Mouse (Mus musculus): ENCODE results near the gene Thada.

Thada gene

GRCm38 (mm10) chr17:84369769-84370168 lies 96.2 kb downstream of the Thada start:
- DNase-seq (ENCODE audit: low spot score): no peak

- DNase-seq (ENCODE audit: low spot score): no peak
Measured at GRCm38 (mm10) chr17:84368213-84369014, 97.6 kb downstream of the Thada start.

GRCm38 (mm10) chr17:84367663-84368062 lies 98.3 kb downstream of the Thada start:
- DNase-seq (ENCODE audit: low spot score): no peak

DNA sequence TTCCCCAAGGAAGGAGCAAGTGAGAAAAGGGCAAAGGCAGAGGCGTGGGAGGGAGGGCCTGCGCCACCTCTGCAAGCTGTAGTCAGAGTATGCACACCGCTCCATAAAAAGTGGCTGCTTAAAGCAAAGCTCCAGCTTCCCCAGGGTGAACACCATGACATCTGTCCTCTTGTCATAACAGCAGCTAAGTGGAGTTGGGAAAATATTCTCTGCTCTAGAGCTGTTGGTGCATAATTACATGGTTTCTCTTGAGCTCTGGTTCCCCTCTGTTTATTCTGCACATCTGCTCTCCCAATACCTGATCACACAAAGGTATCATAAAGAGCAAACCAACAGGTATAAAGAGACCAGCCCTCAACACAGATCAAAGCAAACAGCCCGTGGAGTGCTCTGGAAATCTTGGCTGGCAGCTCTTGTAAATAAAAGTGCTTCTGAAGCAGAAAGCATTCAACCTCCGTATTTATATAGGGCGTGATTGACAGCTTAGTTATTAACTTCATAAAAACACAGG lies 100.2 kb downstream of the Thada start:
- no peak for DNase-seq (ENCODE audit: low spot score)

DNA sequence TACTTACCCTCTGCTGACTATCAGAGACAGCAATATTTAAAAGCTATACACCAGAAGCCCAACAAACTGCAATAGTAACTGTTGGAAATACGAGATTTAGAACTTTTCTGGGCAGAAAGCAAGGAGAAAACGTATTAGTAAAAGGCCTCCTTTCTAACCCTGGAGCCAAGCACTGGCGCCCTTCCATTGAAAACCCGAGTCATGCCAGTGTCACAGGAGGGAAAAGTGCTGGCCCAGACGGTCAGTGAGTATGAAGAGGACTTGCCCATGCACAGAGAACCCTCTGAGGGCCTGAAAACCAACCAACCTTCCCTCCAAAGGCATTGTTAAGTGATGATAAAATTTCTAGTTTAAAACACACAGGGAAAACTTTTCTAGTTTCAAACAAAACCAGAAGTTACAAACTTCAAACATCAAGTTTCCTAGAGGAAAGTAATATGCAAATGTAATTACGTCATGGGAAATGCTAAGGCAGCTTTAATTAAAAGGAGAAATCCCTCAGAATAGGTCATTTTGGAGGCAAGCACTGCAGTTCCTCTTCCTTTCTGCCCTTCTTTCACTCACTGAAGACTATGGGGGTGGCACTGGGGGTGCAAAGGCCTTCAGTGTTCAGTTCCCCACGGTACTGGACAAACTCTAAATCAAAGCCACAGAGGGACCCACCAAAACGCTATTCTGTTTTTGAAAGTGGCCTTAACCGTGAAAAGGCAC lies 100.8 kb downstream of the Thada start:
- no peak for DNase-seq (ENCODE audit: low spot score)

DNA sequence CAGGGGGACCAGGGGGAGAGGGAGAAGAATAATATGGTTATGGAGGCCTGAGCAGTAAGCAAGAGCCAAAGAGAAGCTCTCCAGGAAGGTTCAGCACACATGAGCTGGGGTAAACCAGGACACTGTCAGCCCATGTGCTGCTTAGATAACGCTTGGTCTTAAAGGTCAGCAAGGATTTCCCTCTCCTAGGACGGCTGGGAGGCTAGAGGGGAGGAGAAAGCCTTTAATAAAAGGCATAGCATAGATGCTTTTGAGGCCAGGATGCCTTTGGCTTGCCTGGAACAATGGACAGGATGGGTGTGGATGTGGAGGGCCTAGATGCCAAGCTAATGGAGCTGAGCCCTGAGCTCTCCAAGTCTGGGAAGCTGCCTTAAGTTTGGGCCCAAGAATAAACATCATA lies 102.6 kb downstream of the Thada start:
- no peak for DNase-seq (ENCODE audit: low spot score)

DNA sequence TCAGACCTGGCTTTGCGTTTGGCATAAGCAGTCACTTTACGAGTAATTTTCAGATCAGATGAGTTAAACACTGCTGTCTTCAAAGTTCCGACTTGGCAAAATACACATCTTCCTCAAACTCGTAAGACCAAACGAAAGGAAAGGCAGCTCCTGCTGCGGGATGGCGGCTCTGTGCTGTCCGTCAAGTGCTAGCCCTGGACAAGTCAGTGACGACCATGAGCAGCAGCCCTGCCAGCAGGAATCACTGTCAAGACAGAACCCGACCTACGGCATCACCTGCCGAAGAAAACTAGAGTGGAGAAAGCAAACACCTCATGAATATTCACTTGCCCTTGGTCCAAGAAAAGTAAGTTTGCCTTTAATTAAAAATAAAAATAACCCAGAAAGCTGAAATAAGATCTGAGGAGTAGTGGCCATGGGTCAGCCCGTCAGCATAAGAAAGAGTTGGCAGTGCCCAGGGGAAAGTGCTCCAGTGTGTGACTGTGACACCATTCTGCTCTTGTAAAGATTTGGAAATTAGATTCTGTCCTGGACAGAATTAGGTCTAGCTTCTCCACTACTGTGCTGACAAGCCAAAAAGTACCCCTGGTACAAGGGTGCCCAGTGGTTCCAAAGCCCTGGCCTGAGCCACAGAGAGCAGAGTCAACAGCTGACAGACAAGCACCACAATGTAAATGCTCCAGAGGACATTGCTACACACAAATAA lies 103.3 kb downstream of the Thada start:
- no peak for DNase-seq (ENCODE audit: low spot score)

DNA sequence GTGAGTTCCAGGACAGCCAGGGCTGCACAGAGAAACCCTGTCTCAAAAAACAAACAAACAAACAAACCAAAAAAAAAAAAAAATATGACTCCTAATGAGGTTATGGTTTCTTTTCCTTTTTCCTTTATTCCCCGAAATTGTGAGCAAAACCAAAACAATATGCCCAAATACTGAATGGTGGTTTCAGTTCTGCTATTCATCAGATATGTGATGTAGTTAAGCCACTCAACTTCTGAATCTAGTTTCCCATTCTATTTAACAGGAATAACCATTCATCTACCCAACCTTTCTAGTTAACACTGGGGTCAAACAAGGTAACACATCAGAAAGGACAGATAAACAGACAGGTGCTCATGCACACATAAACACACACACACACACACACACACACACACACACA lies 105.0 kb downstream of the Thada start:
- DNase-seq (ENCODE audit: low spot score): no peak

DNA sequence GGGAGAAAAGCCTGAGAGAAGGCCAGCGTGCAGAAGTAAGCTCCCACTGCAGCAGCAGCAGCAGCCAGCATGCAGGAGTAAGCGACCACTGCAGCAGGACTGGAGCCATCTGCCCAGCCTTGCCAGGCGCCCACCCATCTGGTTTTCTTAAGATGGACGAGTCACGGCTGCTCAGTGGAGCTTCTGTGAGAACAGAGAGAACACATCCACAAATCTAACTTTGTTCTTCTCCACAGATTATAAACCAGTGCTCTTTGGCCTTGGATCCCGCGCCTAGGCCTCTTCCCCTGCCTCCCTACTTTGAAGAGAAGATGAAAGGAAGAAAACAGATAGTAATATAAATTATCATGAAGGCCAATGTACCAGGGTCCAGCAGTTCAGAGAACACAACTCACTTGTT lies 106.2 kb downstream of the Thada start:
- DNase-seq (ENCODE audit: low spot score): no peak

DNA sequence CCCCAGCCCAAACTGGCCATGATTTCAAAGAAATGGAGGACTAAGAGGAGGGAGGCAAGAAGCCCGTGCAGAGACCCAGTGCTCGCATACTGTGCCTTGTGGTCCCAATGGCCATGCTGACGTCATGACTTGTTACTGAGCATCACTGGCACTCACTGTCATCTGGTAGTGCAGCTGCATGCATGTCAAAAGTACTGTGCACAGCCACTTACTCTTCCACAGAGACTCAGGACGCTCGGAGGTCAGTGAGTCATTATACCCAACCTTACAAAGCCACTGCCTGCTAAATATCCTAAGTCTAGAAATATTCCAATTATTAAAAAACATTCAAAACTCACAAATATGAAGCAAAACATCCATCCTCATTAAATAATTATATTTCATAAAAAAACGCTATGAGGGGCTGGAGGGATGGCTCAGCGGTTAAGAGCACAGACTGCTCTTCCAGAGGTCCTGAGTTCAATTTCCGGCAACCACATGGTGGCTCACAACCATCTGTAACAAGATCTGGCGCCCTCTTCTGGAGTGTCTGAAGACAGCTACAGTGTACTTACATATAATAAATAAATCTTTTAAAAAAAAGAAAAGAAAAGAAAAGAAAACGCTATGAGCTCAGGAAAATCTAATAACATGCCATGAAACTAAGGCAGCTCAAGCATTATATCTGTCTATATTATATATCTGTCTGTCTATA lies 106.9 kb downstream of the Thada start:
- no peak for DNase-seq (ENCODE audit: low spot score)

- no peak for DNase-seq (ENCODE audit: low spot score)
Measured at GRCm38 (mm10) chr17:84357776-84358175, 108.2 kb downstream of the Thada start.

DNA sequence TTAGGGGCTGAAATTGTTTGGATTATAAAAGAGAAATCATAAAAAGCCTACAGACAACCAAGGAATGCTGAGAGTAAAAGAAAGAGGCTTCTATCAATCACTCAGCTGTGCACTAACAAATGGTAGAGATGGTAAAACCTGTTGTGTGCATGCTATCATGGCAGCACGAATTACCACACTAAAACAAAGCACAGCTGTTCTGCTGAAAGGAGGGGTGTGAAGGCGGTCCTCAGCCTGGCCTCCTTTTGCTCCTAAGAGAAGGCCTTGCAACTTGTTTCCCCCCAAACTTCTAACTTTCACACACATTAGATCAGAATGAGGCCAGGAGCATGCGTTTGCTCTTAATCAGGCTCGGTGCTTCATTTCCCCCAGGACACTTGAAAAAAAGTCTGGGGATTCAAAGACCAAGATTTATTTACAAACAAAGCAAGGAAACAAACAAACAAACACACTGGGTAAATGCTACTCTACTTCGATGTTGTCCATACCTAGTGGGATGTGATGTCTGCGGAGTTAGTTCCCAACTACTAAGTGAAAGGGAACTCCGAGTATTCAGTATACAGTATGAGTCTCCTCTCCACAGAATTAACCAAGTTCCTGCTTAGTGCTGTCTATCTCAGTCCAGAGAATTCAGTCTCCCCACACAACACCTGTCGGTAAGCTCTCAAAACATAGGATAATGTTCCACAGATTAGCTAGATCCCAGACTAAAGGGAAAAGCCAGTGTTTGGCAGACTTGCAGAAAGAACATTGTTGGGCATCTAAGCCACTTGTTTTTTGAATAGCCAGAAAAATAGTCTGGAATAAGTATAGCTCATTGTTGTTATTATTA lies 109.7 kb downstream of the Thada start:
- no peak for DNase-seq (ENCODE audit: low spot score)

GRCm38 (mm10) chr17:84355006-84355405 lies 111.0 kb downstream of the Thada start:
- no peak for DNase-seq (ENCODE audit: low spot score)

DNA sequence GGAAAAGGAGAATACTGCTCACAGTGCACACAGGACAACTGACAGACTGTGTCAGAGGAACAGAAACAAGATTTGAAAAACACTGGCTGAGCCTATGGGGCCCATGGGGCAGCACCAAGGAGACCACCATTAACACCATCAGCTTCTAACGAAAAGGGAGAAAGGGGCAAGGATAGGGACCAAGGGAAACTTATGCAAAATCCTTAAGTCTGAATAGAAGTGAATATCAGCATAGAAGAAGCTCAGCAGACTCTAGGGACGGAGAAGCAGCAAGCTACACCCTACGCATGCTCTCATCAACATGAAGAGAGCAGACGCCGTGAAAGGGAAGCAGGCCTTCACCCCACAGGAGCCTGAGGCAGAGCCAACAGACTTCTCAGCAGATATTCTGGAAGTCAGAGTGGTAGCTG lies 112.1 kb downstream of the Thada start:
- DNase-seq (ENCODE audit: low spot score): no peak

DNA sequence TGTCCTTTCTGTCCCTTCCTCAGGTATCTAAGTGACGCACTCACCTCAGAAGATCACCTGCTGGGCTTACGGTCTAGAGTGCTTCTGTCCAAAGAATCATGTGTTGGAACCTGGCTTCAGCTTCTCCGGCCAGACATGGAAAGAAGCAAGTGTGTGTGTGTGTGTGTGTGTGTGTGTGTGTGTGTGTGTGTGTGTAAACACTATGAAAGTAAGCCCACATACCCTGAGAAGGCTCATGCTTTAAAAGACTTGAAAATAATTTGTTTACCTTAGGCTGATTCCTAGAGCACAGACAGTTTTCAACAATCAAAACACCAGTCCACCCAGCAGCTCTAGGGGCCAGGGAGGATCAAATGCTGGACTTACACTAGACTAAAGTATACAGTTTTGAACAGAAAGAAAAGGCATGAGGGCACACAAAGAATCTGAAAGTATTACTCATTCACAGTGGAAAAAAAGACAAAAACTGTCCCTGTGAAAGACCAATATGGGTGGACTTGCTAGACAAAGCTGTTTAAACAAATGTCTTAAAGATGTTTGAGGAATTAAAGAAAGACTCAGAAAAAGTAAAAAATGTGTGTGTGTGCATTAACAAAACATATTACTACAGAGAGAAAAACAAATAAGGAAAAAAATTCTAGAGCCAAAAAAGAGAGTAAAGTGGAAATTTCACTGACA lies 112.6 kb downstream of the Thada start:
- no peak for DNase-seq (ENCODE audit: low spot score)

GRCm38 (mm10) chr17:84352790-84353154 lies 113.2 kb downstream of the Thada start:
- DNase-seq (ENCODE audit: low spot score): no peak

DNA sequence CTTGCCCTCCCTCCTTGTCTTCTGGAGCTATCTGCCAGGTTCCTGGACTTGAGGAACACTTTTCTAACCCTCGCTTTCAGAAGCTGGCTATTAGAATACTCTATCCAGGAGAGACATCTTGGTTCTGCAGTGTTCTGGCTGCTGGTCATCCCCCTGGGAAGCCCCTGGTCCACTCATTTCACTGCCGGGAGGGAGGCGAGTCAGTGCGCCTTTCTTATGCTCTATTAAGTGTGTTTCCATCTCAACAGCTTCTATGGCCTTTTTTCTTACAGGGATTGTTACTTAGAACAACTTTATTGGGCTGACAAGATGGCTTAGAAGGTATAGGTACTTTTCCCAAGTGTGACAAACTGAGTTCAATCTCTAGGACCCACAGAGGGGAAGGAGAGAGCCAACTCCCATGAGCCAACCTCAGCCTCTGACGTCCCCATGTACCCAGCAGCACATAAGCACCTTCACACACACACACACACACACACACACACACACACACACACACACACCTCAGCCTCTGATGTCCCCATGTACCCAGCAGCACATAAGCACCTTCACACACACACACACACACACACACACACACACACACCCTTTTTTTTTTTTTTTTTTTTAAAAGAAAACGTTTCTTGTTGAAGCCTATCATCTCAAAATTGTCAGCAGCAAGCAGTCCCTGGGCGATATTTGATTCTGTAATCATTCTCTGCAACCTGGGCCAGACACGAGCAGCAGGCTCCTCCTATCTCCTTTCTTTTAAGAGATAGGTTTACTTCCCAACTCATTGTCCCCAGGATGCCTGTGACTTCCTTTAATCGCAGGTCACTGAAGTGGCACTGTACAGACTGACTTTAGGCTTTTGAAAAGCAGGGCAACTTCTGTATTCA lies 113.9 kb downstream of the Thada start:
- no peak for DNase-seq (ENCODE audit: low spot score)

DNA sequence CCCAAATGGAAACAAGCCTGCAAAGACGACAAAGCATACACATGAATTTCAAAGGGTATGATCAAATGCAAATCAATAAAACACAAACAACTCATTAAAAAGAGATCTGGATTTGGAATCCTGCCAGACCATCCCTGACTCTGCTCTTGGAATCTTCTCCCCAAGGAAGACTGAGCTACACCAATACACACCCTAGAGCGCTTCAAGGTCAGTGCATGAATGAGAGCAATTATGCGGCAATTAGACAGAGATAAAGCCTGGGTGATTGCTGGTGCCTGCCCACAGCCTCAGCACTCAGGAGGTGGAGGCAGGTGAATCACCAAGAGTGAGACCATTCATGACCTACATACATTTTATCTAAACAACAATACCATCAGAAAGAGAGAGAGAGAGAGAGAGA lies 114.7 kb downstream of the Thada start:
- no peak for DNase-seq (ENCODE audit: low spot score)

DNA sequence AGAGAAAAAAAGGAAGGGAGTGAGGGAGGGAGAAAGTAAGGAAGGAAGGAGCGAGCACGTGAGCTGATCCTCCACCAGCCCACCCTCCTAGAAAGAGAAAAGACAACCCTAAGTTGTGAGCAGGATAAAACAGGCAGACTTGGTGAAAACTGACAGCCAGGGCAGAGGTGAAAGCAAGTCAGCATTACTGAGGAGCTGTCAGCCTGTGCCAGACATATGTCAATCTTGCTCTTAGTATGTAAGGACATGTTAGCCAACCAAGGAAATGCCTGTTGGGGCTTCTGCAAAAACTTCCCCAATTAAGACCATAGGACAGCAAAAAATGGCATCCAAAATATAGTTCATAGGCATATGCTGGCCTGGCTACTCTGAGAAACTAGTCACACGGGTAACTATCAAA lies 117.1 kb downstream of the Thada start:
- DNase-seq (ENCODE audit: low spot score): no peak
